ENCODE assay signal across 28 mouse cellular contexts in genomic region chr3:107416541-107417286, GRCm38 (mm10). TPM values are rescaled to one million over a fixed set of nuclear protein-coding genes. Genes with fewer than 3 reads are reported as not detected.
"Had no signal": no experiment of that assay in that cellular context is flagged by ENCODE, and none has a peak within 500 bp of the region (broad histone marks: within the 10 kb centered on the region; RNA-seq: fewer than 3 reads in every experiment).

No protein-coding gene starts in this region.

- H3K9ac ChIP-seq: intestine, embryonic 15.5 days; kidney, embryonic 15.5 days; limb, embryonic 12.5 days; limb, embryonic 15.5 days; liver, embryonic 14.5 days; liver, postnatal 0 days; midbrain, embryonic 13.5 days; neural tube, embryonic 13.5 days; stomach, embryonic 15.5 days had no signal

- H3K4me2 ChIP-seq: intestine, embryonic 15.5 days; kidney, embryonic 15.5 days; limb, embryonic 12.5 days; limb, embryonic 15.5 days; liver, embryonic 11.5 days; midbrain, embryonic 13.5 days; neural tube, embryonic 13.5 days; stomach, embryonic 15.5 days had no signal

- DNase-seq: kidney, adult 11 months; kidney, adult 8-10 months; kidney, postnatal 10 days; kidney, postnatal 36 days; layer of hippocampus, postnatal 36 days; left cerebral cortex, postnatal 4 days; liver, postnatal 0 days; retina, postnatal 1 day; right cerebral cortex, postnatal 25 days; spleen, adult 18-20 months; thymus, postnatal 25 days had no signal

- H3K36me3 ChIP-seq: intestine, embryonic 15.5 days; kidney, embryonic 15.5 days; limb, embryonic 12.5 days; limb, embryonic 15.5 days; midbrain, embryonic 10.5 days; midbrain, embryonic 13.5 days; neural tube, embryonic 13.5 days; stomach, embryonic 15.5 days had no signal

- H3K27ac ChIP-seq: intestine, embryonic 15.5 days; kidney, embryonic 15.5 days; left cerebral cortex, adult 2 months; limb, embryonic 12.5 days; limb, embryonic 15.5 days; liver, embryonic 14.5 days; midbrain, embryonic 10.5 days; midbrain, embryonic 13.5 days; neural tube, embryonic 13.5 days; stomach, embryonic 15.5 days had no signal

- H3K4me1 ChIP-seq: intestine, embryonic 15.5 days; kidney, embryonic 15.5 days; limb, embryonic 12.5 days; limb, embryonic 15.5 days; megakaryocyte, embryonic 14.5 days; stomach, embryonic 15.5 days had no signal

- H3K4me3 ChIP-seq: intestine, embryonic 15.5 days; kidney, embryonic 15.5 days; left cerebral cortex, adult 2 months; limb, embryonic 12.5 days; limb, embryonic 15.5 days; megakaryocyte, embryonic 14.5 days; midbrain, embryonic 10.5 days; midbrain, embryonic 13.5 days; myocyte; neural tube, embryonic 13.5 days; stomach, embryonic 15.5 days had no signal

- H3K27me3 ChIP-seq: intestine, embryonic 15.5 days; kidney, embryonic 15.5 days; midbrain, embryonic 13.5 days; neural tube, embryonic 13.5 days; stomach, embryonic 15.5 days had no signal

- ATAC-seq: intestine, embryonic 15.5 days; liver, postnatal 0 days; midbrain, embryonic 13.5 days; midbrain, embryonic 16.5 days had no signal

- H3K9me3 ChIP-seq: intestine, embryonic 15.5 days; kidney, embryonic 15.5 days; limb, embryonic 12.5 days; limb, embryonic 15.5 days; megakaryocyte, embryonic 14.5 days; midbrain, embryonic 10.5 days; midbrain, embryonic 13.5 days; neural tube, embryonic 13.5 days; stomach, embryonic 15.5 days had no signal

RNA-seq across cellular contexts. Expression of gene Kcnc4, which starts 42.6 kb away (rescaled TPM):
- total RNA-seq: monocyte, adult 5-6 weeks; neutrophil, adult 5-6 weeks had no signal
- polyA plus RNA-seq: limb, embryonic 12.5 days; liver, embryonic 14.5 days; liver, postnatal 0 days; midbrain, embryonic 10.5 days; myocyte; stomach, embryonic 15.5 days; thymus, postnatal 0 days had no signal
